Mouse (Mus musculus) cortical plate, adult 2 months (tissue): ENCODE results near the gene Hist1h1b.

Source experiments
- CTCF ChIP-seq: fragments of 200-500 bp; IDR thresholded peaks from 2 replicates; pipeline ENCODE4 v1.5.1; 2011; ENCODE audit warnings: mild to moderate bottlenecking, control low read depth, low read length; ENCODE audit not compliant: insufficient read depth; ENCODE audit errors: extremely low read depth
- POLR2A ChIP-seq: fragments of 200-500 bp; IDR thresholded peaks from 2 replicates; pipeline ENCODE4 v1.6.1; 2011; ENCODE audit warnings: mild to moderate bottlenecking, low read length, control low read depth; ENCODE audit not compliant: insufficient read depth; ENCODE audit errors: extremely low read depth

DNA sequence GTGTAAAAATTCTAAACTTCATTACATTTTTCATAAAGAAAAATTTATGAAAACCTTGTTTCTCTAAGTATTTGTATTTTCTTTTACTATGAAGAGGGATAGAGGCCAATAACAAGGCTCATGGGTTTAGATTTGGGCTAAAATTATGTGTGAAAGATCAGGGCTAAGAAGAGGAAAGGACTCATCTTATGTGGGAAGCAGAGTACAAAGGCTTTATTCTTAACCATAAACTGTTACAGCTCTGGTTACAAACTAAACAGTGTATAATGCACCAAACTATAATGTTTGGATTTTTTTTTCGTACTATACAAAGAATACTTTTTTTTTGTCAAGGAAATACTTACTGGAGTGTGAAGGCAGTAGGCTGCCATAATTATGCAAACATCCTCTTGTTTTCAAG lies 24.7 kb downstream of the Hist1h1b start:
- TF ChIP-seq CTCF (no peak), POLR2A (no peak)
